ENCODE assay signal across 10 mouse cellular contexts in genomic region chr8:120001712-120002111, GRCm38 (mm10). TPM values are rescaled to one million over a fixed set of nuclear protein-coding genes. Genes with fewer than 3 reads are reported as not detected.
DNase-seq lines count a peak whose midpoint lies in the region; ATAC-seq and TF ChIP-seq lines count a peak whose summit lies in the region.
"Had no signal": no experiment of that assay in that cellular context is flagged by ENCODE, and none has a peak within 500 bp of the region (broad histone marks: within the 10 kb centered on the region; RNA-seq: fewer than 3 reads in every experiment).

No protein-coding gene starts in this region.

- no peak for DNase-seq in gastrocnemius, adult 2 months
- DNase-seq in gastrocnemius, adult 8-10 months (ENCODE audit: low spot score in 2 of 2) = no peak
- peak; percentile 67 for DNase-seq in MN1 (ENCODE audit: low spot score)
- peak; percentile 65 for DNase-seq in embryo, embryonic 10.5 days (ENCODE audit: low spot score)
- peak; percentile 86 for DNase-seq in kidney, postnatal 14 days
- DNase-seq in left cerebral cortex, postnatal 4 days = no peak
- no peak for DNase-seq in frontal cortex, postnatal 25 days (ENCODE audit: low spot score in 2 of 2)

- peak overlapping the region; percentile 67 for H3K27ac ChIP-seq in gastrocnemius, adult 2 months
- no peak overlapping the region for H3K27ac ChIP-seq in hindbrain, embryonic 16.5 days (ENCODE audit: low read depth, low read length)
- H3K27ac ChIP-seq: liver, embryonic 12.5 days; midbrain, embryonic 13.5 days had no signal

- TF ChIP-seq CTCF in gastrocnemius, adult 2 months (IDR thresholded peaks at IDR 0.05) = no peak

- no peak overlapping the region for H3K9ac ChIP-seq in hindbrain, embryonic 16.5 days (ENCODE audit: low read depth, low read length)
- H3K9ac ChIP-seq: liver, embryonic 12.5 days; midbrain, embryonic 13.5 days had no signal

- no peak overlapping the region for H3K4me2 ChIP-seq in hindbrain, embryonic 16.5 days (ENCODE audit: low read length)
- H3K4me2 ChIP-seq: liver, embryonic 12.5 days; midbrain, embryonic 13.5 days had no signal

- H3K4me3 ChIP-seq in gastrocnemius, adult 2 months = no peak overlapping the region
- no peak overlapping the region for H3K4me3 ChIP-seq in hindbrain, embryonic 16.5 days (ENCODE audit: low read length)
- H3K4me3 ChIP-seq: liver, embryonic 12.5 days; midbrain, embryonic 13.5 days had no signal

- intact Hi-C loops in gastrocnemius, adult 2 months (cut with DNase I) = loop anchor here (5.0 kb wide), 1 partner anchor 46 kb away; no protein-coding TSS in a partner anchor
- intact Hi-C loops in left cerebral cortex, postnatal 4 days (cut with DNase I) = no loop called here

- H3K4me1 ChIP-seq in hindbrain, embryonic 16.5 days (ENCODE audit: control insufficient read depth, insufficient read depth, low read depth, low read length) = peaks cover 3% of the 10 kb centered on the region
- H3K4me1 ChIP-seq: liver, embryonic 12.5 days had no signal

- H3K9me3 ChIP-seq in hindbrain, embryonic 16.5 days (ENCODE audit: control insufficient read depth, low read length) = no peaks in the 10 kb centered on the region
- H3K9me3 ChIP-seq: liver, embryonic 12.5 days; midbrain, embryonic 13.5 days had no signal

- no peaks in the 10 kb centered on the region for H3K27me3 ChIP-seq in hindbrain, embryonic 16.5 days (replicated peaks; ENCODE audit: control insufficient read depth, insufficient read depth, low read length)
- H3K27me3 ChIP-seq: midbrain, embryonic 13.5 days had no signal

- WGBS in hindbrain, embryonic 16.5 days = 58% methylated on average over 7 of the region's 7 CpGs

- ATAC-seq in hindbrain, embryonic 16.5 days = no peak
- ATAC-seq: liver, embryonic 12.5 days; midbrain, embryonic 13.5 days had no signal

- no peaks in the 10 kb centered on the region for H3K36me3 ChIP-seq in hindbrain, embryonic 16.5 days (ENCODE audit: control insufficient read depth, insufficient read depth, low read length)
- H3K36me3 ChIP-seq: liver, embryonic 12.5 days; midbrain, embryonic 13.5 days had no signal

RNA-seq across cellular contexts. Expression of gene Crispld2, which starts 9.5 kb away (rescaled TPM):
- 10 to 100 TPM in 1 of 2 experiments, 1 to 10 TPM in 1; 9.5 to 19.6 TPM for total RNA-seq in gastrocnemius, adult 2 months (2021)
- 10 to 100 TPM in 1 of 4 experiments, 1 to 10 TPM in 3; 5.3 to 13.6 (median 8.1) TPM for total RNA-seq in gastrocnemius, adult 8-10 months (2022)
- 1 to 10 TPM; 1.7 to 1.8 TPM for total RNA-seq in left cerebral cortex, postnatal 4 days (2021)
- 2.7 and 3.1 TPM in 2 replicates for polyA plus RNA-seq in hindbrain, embryonic 16.5 days (2015; fragmentation: Nextera tagmentation; extraction: Ambion mirVana)

Comparison
In these comparisons a context has a peak if more than half of its experiments do, and no peak if none do; other contexts are left out.
1. DNase-seq: peak in MN1 (single experiment), embryo, embryonic 10.5 days (single experiment) and kidney, postnatal 14 days (single experiment); none in gastrocnemius, adult 2 months (single experiment), gastrocnemius, adult 8-10 months (0 of 2), left cerebral cortex, postnatal 4 days (single experiment) and frontal cortex, postnatal 25 days (0 of 2).